Comparison of ENCODE assay signal across 21 mouse cellular contexts in genomic region chr9:48641636-48642035, GRCm38 (mm10).
"Had no signal": no experiment of that assay in that cellular context is flagged by ENCODE, and none has a peak within 500 bp of the region (broad histone marks: within the 10 kb centered on the region; RNA-seq: fewer than 3 reads in every experiment).

No protein-coding gene starts in this region.

- H3K4me3 ChIP-seq: intestine, embryonic 15.5 days; layer of hippocampus, adult 2 months; lung, embryonic 15.5 days; megakaryocyte, embryonic 14.5 days; midbrain, embryonic 10.5 days; midbrain, embryonic 15.5 days; neural tube, embryonic 13.5 days; stomach, embryonic 15.5 days had no signal

- H3K27me3 ChIP-seq: intestine, embryonic 15.5 days; midbrain, embryonic 15.5 days; neural tube, embryonic 13.5 days; stomach, embryonic 15.5 days had no signal

- DNase-seq: kidney, adult 11 months; kidney, adult 8-10 months; left cerebral cortex, postnatal 4 days; lung, postnatal 10 days; lung, postnatal 36 days; retina, postnatal 1 day; right cerebral cortex, postnatal 25 days; spleen, adult 18-20 months; thymus, adult 2 months; thymus, postnatal 14 days; thymus, postnatal 4 days had no signal

- H3K4me1 ChIP-seq: intestine, embryonic 15.5 days; lung, embryonic 15.5 days; stomach, embryonic 15.5 days had no signal

- ATAC-seq: intestine, embryonic 15.5 days; midbrain, embryonic 15.5 days had no signal

- H3K27ac ChIP-seq: intestine, embryonic 15.5 days; layer of hippocampus, adult 2 months; liver, embryonic 14.5 days; lung, embryonic 15.5 days; midbrain, embryonic 10.5 days; midbrain, embryonic 15.5 days; neural tube, embryonic 13.5 days; stomach, embryonic 15.5 days had no signal

- H3K4me2 ChIP-seq: intestine, embryonic 15.5 days; liver, embryonic 11.5 days; lung, embryonic 15.5 days; midbrain, embryonic 15.5 days; neural tube, embryonic 13.5 days; stomach, embryonic 15.5 days had no signal

- H3K9me3 ChIP-seq: intestine, embryonic 15.5 days; lung, embryonic 15.5 days; midbrain, embryonic 15.5 days; stomach, embryonic 15.5 days had no signal

- H3K36me3 ChIP-seq: intestine, embryonic 15.5 days; lung, embryonic 15.5 days; midbrain, embryonic 10.5 days; midbrain, embryonic 15.5 days; stomach, embryonic 15.5 days had no signal

- H3K9ac ChIP-seq: intestine, embryonic 15.5 days; liver, embryonic 14.5 days; lung, embryonic 15.5 days; midbrain, embryonic 15.5 days; neural tube, embryonic 13.5 days; stomach, embryonic 15.5 days had no signal
